Mouse (Mus musculus) bone marrow, adult 2 months (tissue): ENCODE data around the gene Apom. TPM values are rescaled to one million over a fixed set of nuclear protein-coding genes. Genes with fewer than 3 reads are reported as not detected.
A peak's percentile ranks its signal among the peaks of the same experiment; 100 is the strongest.

Experiments
- H3K27ac ChIP-seq: fragments of 200-500 bp; 2 replicates; pipeline ENCODE4 v1.5.1; 2012; ENCODE audit warnings: low read depth, mild to moderate bottlenecking, control low read depth, inconsistent platforms, low read length; ENCODE audit not compliant: control insufficient read depth, poor library complexity, insufficient read depth
- H3K4me1 ChIP-seq: fragments of 200-500 bp; 2 replicates; pipeline ENCODE4 v1.6.1; 2011; ENCODE audit warnings: low read length; ENCODE audit not compliant: control insufficient read depth, insufficient read depth
- H3K4me3 ChIP-seq: fragments of 200-500 bp; replicated peaks from 2 replicates; pipeline ENCODE3; 2011; ENCODE audit warnings: mild to moderate bottlenecking, low read depth, low read length, control low read depth; ENCODE audit not compliant: control insufficient read depth
- CTCF ChIP-seq: fragments of 200-500 bp; IDR thresholded peaks from 2 replicates; pipeline ENCODE4 v1.5.1; 2011; ENCODE audit warnings: low read length, control low read depth; ENCODE audit not compliant: control insufficient read depth, insufficient read depth
- POLR2A ChIP-seq: fragments of 200-500 bp; IDR thresholded peaks from 2 replicates; pipeline ENCODE4 v1.6.1; 2011; ENCODE audit warnings: low read depth, mild to moderate bottlenecking, control low read depth, low read length, borderline replicate concordance; ENCODE audit not compliant: control insufficient read depth
- WGBS: fragments of 180-500 bp; shearing (Covaris S2); methylation state at CpG from one replicate; pipeline ENCODE4 v1.1.7; 2018; 5-methylcytosine and 5-hydroxymethylcytosine counted together
- polyA plus RNA-seq: library from polyadenylated mRNA; stranded (reverse); fragments of >200 nt; gene quantifications from 2 replicates; pipeline ENCODE4 v1.2.4, GENCODE M21; 2011; ENCODE audit warnings: low replicate concordance; ENCODE audit not compliant: missing spikeins, insufficient read depth, insufficient read length

Apom gene
- polyA plus RNA-seq, 1 experiment, result 6.0 TPM

- TF ChIP-seq CTCF (no peak), POLR2A (no peak)
- H3K4me1 ChIP-seq, result no peaks in the 10 kb centered on the region
- no peak overlapping the region for H3K27ac ChIP-seq
- H3K4me3 ChIP-seq, result no peak overlapping the region
- 87% methylated on average over 12 of the region's 12 CpGs for WGBS
These were observed 34.6 kb downstream of the Apom start for GRCm38 (mm10) chr17:35097164-35097655.

GRCm38 (mm10) chr17:35096597-35096996 is 35.3 kb downstream of the Apom start:
- Histone ChIP-seq H3K27ac (no peak overlapping the region), H3K4me3 (no peak overlapping the region), H3K4me1 (no peaks in the 10 kb centered on the region)
- WGBS, result 95% methylated on average over 12 of the region's 12 CpGs
- no peak; the same call in 1 of the 2 replicates for TF ChIP-seq POLR2A
- TF ChIP-seq CTCF, result no peak

- Histone ChIP-seq H3K27ac (no peak overlapping the region), H3K4me3 (no peak overlapping the region), H3K4me1 (no peaks in the 10 kb centered on the region)
- WGBS, result 78% methylated on average over 15 of the region's 15 CpGs
- TF ChIP-seq POLR2A (no peak), CTCF (no peak)
These were observed 37.1 kb downstream of the Apom start for GRCm38 (mm10) chr17:35094475-35095365.

GRCm38 (mm10) chr17:35092403-35093198 is 39.2 kb downstream of the Apom start:
- H3K4me3 ChIP-seq, result no peak overlapping the region
- TF ChIP-seq CTCF (no peak), POLR2A (no peak)
- H3K4me1 ChIP-seq, result no peaks in the 10 kb centered on the region; the same call in 1 of the 2 replicates
- 80% methylated on average over 14 of the region's 14 CpGs for WGBS
- no peak overlapping the region for H3K27ac ChIP-seq

GRCm38 (mm10) chr17:35090166-35090932 is 41.5 kb downstream of the Apom start:
- Histone ChIP-seq H3K4me3 (peak overlapping the region; percentile 44), H3K4me1 (no peaks in the 10 kb centered on the region; the same call in 1 of the 2 replicates), H3K27ac (peak overlapping the region; percentile 14)
- TF ChIP-seq POLR2A (peak; percentile 50; the same call in 1 of the 2 replicates), CTCF (no peak)
- WGBS, result 65% methylated on average over 8 of the region's 8 CpGs

GRCm38 (mm10) chr17:35088825-35089644 is 42.8 kb downstream of the Apom start, which contains the start of gene Abhd16a:
TSS of gene Abhd16a (plus strand) at chr17:35089263.
- WGBS, result 2% methylated on average over 67 of the region's 67 CpGs
- TF ChIP-seq POLR2A (peak; percentile 82; the same call in 1 of the 2 replicates), CTCF (no peak)
- Histone ChIP-seq H3K4me1 (no peaks in the 10 kb centered on the region; the same call in none of the 2 replicates), H3K4me3 (peak within 1 kb of the TSS; percentile 71), H3K27ac (peak within 1 kb of the TSS; percentile 97)

- 31% methylated on average over 2 of the region's 2 CpGs for WGBS
- Histone ChIP-seq H3K4me3 (no peak overlapping the region), H3K4me1 (no peaks in the 10 kb centered on the region; the same call in none of the 2 replicates), H3K27ac (no peak overlapping the region)
- no peak for TF ChIP-seq CTCF
- no peak for TF ChIP-seq POLR2A
These were observed 43.7 kb downstream of the Apom start for GRCm38 (mm10) chr17:35088151-35088550.
